Mouse (Mus musculus) cerebellum, adult 18-20 months (tissue): ENCODE measurements around the gene Rnf39.
"Not testable (repeated sequence)": the region's sequence is repeated elsewhere in the genome, so short reads cannot be mapped to it uniquely, and the experiment has no call there.

ENCODE experiments used
- DNase-seq, 2 experiments: peaks; one replicate each; pipeline ENCODE4 v3.0.0; 2021

Rnf39 gene

DNA sequence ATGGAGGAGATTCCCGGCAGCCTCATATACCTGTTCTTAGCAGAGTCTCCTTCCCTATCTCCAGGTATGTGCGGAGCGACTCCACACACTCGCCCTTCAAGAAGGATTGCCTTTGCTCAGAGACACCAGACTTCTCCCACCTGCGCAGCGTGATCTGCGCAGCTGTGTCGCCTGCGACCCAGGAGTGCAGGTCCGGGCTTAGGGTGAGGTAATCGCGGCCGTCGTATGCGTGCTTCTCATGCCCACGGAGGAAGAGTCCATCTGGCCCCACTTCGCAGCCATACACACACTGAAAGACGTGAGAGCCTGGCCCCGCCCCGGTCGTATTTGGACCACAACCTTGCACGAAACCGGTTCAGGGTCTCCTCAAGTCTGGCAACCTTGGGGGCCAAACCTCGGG is 45.8 kb downstream of the Rnf39 start:
- no peak for DNase-seq

DNA sequence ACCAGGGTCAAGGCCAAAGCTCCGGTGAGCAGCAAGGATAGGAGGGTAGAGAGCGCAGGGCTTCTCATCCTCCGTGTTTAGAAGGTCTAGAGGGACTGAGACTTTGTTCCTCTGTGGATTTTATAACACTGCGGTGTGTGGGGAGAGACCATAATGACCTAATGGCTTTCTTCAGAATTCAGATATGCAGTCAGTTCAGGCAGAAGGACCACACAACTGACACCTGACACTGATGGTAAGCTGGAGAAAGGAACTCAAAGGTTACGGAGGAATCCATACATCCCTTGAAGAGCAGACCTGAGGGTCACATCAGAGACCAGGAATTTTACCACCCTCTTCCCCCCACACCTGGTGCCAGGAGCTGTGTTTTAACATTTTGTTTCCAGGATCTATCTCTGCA is 46.7 kb downstream of the Rnf39 start, which contains the start of gene H2-M5:
H2-M5 (minus strand) TSS at position 101 of the 400 bp plus-strand sequence.
- DNase-seq, result no peak

DNA sequence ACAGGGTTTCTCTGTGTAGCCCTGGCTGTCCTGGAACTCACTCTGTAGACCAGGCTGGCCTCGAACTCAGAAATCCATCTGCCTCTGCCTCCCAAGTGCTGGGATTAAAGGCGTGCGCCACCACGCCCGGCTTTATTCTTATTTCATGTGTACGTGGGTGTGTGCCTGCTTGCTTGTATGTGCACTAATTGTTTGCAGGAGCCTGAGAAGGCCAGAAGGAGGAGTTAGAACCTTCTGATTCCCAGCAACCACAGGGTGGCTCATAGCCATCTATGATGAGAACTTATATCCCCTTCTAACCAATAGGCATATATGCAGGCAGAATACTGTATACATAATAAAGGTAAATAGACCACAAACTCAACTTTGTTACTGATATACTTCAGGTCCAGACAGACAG is 47.9 kb downstream of the Rnf39 start:
- not testable (repeated sequence) for DNase-seq

DNA sequence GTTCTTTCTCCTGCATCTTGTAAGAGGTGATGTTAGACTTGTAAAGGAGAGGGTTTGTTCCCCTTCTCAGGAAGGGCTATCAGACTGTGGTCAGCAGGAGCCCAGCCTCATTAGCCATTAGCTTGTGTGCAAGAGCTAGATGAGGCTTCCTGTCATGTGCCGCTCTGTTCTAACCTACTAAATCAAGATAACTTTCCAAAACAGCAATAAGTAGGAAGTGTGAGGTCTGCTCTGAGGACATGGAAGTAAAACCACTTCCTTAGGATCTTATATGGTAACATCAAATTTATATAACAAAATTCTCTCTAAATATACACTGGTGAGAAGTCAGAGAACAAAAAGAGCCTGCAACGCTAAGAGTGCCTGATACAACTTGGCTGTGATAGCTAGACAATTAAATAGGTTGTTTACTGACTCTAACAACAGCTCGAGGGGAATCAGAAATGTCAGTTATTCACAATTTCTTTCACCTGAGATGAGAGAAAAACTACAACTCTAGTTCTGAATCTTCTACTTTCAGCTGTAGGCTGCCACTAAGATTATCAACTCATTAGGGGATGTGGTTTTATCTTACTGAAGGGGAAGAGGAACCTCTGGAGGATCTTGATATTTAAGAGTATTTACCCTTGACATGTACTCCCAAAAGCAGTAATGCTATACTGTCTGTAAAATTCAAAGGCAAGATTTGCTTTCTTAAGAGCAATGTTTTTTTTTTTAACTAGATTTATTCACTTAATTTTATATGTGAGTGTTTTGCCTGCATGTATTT is 49.8 kb downstream of the Rnf39 start:
- no peak for DNase-seq

DNA sequence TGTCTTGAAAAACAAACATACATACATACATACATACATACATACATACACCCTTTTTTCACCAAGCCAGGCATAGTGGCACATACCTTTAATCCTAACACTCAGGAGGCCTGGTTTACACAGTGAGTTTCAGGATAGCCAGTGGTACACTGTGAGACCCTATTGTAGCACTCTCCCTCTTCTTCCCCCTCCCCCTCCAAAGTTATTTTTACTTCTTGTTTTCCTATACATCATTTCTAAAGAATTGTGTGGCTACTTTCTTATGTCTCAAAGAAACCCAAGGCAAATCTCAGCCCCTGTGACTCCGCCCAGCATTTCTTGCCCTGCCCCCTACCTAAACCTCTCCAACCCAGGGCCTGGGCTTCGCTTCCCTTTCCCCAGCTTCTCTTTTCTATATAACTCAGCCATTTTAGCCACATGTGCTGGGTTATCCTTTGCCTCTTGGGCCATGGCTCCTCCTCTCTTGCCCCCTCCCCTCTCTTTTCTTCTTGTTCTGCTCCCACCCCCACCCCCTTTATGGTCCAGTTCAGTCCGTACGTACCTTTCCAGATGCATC is 51.1 kb downstream of the Rnf39 start:
- no peak for DNase-seq

DNA sequence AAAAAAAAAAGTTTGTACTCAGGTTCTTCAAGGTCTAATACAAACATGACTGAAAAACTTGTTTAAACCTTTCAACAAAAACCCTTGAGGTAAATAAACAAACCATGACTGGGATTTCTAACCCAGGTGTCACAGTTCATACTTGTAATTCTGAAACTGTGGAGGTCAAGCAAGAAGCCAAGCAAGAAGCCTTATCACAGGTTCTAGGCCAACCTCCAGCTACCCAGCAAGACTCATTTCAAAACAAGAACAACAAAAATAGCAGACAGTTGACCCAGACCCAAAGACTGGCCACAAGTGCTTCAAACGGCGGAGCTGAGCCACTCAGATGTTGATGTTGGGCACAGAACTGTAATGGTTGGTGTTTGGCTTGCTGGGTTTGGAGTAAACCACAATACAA is 51.8 kb downstream of the Rnf39 start:
- no peak for DNase-seq

DNA sequence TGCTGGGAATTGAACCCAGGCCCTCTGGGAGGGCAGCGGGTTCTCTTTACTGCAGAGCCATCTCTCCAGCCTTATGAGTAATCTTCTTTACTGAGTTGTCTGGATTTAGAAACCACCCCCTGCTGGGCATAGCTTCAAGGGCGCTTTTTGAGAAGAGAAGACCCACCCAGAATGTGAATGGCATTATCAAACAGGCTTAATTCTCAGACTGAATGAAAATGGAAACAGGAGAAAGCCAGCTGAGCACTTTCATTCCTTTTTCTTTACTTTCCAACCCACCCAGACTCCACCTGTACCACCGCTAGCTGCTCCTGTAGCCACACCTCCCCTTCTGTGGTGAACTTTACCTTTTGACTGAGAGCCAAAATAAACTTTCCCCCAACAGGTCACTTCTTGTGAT is 52.7 kb downstream of the Rnf39 start:
- no peak for DNase-seq

DNA sequence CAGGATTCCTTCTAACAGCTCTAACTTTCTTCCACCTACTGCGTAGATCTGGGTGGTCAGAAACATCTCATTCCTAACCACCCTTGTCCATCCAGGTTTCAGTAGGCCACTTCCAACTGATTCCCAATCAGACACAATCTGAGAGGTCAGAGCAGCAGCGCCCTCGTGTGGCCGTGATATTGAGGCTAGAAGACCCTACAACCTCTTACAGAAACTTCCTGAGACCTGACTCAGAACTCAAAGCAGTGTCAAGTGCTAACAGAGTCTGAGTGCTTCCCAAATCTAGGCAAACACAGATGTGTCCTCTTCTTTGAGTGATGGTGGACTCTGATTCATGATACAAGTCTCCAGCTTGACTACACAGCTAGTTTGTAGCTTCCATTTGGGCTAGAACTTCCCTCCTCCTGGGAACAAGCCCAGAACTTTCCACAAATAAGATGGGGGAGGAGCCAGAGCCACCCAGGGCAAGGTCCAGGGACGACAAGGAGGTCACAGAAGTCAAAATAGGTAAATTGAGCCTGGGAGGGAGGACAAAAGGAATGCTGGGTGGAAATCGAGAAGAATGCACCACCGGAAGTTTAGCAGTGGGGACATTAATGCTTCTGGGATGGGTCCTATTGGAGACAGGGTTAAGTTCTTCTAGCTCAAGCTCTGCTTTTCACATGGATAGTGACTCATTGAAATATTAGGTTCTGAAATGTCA is 54.5 kb downstream of the Rnf39 start:
- peak; percentile 75 to 79 for DNase-seq
